Mouse (Mus musculus): ENCODE measurements around the gene Praf2. TPM values are rescaled to one million over a fixed set of nuclear protein-coding genes. Genes with fewer than 3 reads are reported as not detected.
"Not testable (repeated sequence)": the region's sequence is repeated elsewhere in the genome, so short reads cannot be mapped to it uniquely, and the experiment has no call there.

The Praf2 gene
- total RNA-seq, 2 experiments from 2014 or later: 8.5 to 12.5 TPM

DNA sequence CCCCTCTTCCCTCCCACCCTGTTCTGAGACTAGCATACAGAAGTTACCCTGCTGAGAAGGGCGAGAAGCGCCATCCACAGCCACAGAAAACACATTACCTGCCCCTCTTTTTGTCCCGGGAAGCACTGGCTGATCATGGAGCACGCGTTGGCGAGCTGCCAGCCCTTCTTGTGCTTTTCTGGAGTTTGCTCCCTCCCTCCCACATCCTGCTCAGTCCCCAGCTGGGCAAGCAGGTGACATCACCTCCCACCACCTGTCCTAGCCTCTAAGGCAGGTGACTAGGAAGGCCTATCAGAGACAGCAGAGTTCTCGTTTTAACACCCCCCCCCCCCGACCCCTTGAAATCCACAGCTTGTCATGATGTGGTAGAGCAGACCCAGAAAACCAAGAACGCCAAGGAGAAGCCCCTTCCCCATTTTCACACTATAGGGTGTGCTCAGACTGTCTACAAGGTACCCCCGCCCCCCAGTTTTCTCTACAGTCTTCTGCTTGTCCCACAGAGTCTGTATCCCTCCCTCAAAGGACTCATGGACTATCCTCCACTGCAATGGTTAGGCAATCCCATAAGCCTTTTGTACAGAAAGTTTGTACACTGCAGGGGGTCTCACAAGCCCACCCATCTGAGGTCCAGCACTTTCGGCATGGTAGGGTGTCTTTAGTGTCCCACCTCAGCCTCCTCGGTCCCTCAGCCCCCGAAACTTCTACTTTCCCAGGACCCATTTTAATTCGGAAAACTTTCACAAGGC lies 11.3 kb downstream of the Praf2 start:
- DNase-seq: no peak

DNA sequence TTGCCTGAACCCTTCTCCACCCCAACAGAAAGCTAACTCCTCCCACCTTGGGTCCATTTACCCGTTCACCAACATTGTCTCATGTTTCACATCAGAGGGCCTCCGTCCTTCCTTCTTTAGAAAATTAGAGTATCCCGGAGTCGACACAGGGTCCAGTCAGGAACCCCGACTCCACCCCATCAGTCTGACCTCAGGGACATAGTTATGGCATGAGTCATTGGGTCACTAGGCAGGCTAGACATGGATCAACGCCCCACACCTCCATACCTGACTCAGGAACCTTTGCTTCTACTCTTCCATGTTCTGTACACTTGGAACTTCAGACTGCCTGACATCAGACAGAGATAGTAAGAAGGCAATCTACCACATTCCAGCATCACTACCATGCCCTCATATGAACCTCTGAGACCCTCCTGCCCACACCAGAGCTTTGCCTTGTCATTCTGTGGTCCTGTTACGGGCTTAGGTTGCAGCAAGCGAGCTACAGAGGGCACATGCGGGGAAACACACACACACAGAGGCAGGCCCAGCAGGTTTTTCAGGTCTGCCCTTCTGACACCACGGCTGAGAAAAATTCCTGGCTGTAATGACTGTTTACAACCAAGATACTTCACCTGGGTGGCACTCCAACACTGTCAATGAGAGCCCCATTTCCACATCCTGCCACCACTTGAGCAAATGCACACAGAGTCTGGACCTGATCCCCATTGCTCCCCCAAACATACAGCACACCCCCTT lies 12.0 kb downstream of the Praf2 start:
- DNase-seq: no peak

DNA sequence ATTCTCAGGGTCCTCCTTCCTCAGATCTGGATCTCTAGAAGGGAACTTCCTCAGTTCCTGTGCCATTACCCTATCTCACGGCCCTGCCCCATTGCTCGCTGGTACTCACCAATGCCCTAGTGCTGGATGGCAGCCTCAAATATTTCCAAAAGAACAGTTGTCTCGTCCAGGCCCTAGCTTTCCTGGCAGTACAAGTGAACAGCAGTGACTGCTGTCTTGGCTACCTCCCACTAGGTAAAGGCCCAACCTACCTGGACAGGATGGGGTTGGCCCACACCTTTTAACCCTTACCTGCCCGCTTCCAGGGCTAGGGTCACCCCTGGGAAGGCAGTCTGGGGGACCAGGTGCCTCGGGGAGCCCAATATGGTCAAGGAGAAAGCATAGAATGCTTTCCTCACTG lies 12.9 kb downstream of the Praf2 start:
- no peak for DNase-seq

DNA sequence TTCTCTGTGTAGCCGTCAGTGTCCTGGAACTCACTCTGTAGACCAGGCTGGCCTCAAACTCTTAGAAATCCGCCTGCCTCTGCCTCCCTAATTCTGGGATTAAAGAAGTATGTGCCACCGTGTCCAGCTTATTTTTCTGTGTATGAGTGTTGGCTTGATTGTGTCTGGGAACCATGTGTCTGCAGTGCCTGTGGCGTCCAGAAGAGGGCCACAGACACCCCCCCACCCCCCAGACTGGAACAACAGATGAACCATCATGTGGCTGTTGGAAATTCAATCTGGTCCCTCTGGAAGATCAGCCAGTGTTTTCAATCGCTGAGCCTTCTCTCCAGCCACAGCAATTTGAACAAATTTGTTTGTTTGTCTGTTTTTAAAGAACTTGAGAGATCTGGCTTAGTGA lies 15.2 kb downstream of the Praf2 start:
- DNase-seq: no peak

DNA sequence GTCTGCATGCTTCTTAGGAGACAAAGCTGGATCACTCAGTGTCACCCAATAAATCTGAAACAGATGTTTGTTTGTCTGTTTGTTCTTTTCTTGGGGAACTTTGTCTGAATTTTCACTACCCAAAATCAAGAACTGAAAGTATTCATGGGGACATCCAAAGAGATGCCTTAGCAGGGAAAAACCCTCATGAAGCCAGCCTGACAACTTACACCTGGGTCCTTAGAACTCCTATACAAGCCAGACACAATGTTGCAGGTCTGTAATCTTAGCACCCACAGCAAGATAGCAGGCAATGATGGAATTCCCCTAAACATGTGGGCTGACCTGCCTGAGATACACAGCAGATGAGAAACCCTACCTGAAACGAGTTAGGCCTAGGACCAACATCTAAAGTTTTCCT lies 16.7 kb downstream of the Praf2 start:
- DNase-seq: no peak

DNA sequence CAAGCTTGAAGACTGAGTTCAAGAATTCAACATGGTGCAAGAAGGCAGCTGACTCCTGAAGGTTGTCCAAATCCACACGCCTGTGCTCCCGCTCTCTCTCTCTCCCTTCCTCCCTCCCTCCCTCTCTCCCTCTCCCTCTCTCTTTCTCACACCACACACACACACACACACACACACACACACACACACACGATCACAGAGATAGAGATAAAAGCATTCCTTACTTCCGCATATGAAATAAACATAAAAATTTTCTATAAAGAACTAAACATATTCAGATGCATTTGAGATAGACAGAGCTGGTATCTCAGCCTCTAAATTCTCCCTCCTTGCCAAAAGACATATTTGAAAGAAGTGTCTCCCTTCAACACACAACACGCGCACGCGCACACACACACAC lies 17.2 kb downstream of the Praf2 start:
- no peak for DNase-seq

DNA sequence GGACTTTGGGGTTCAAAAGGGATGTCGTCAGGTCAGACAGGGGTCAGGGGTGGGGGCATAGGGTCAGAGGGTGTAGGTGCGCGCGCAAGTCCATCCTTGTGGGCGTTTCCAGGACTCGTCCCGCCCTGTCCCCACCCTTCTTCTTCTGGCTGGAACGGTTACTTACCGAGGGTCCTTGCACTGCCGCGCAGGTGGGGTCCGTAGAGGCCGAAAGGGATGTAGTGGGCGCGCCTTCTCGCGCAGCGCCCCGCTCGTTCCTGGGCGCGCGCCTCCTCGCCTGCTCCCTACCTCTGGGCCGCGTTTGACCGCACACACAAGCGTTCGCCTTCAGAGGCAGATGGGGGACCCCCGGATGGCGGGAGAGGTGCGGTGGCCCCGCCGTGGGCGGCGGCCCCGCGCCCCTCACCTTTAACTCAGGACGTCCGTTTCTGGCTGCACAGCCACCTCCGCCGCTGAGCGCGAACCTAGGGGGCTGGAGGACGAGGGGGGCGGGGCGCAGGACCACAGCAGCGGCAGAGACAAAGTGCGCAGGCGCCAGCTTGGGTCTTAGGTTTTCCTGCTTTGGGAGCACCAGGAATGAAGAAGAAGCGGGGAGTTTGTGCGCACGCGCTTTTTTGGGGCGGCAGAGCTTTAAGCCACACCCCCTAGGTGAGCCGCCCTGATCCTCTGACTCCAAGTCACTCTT lies 22.3 kb downstream of the Praf2 start, which contains the start of gene Ccdc120:
Ccdc120 (minus strand) TSS at position 474 of the 685 bp plus-strand sequence.
- peak; percentile 49 for DNase-seq

DNA sequence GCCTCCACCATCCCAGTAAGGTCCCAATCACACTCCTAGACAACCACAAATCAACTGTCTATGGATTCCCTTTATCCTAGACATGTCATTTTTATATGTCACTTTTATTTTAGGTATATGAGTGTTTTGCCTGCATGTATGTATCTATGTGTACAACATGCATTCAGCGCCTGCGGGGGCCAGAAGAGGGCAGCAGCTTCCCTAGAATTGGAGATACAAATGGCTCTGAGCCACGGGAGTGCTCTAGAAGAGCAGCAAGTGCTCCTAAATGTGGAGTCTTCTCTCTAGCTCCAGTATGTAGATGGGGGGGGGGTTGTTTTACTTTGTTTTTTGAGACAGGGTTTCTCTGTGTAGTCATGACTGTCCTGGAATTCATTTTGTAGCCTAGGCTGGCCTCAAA lies 25.4 kb downstream of the Praf2 start:
- DNase-seq: not testable (repeated sequence)

DNA sequence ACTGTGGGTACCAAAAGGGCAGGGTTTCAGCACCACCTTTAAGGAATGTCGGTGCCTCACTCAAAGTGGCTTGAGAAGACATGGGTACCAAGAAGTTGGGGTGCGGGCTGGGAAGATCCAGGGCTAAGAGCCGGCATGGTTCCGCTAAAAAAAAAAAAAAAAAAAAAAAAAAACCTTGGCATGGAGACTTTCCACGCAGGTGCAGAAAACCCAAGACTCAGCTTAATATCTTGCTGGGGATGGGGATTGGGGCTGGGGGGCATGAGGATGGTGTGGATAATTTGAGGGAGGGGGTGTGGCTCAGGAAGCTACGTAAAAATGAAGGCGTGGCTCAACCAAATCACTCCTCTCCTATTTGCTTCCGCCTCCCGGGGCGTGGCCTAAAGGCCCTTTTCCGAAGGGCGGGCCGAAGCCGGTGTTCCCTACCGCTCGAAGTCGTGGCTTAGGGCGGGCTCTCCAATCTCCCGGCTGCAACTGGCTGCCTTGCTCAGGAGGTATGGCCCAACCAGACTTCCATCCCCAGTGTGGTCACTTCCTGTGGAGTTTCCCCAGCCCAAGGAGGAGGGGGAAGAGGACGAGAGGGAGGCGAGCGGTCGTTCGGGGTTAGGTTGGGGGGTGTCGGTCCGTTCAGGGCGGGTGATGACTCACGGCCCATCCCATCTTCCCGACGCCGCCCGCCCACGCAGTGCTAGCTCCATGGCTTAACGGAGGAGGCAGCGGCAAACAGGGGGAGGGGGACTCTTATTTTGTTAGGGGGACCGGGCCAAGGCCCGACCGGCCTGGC lies 34.1 kb downstream of the Praf2 start, which contains the start of gene Tfe3:
Tfe3 (plus strand) TSS at position 424 of the 784 bp plus-strand sequence.
- peak; percentile 78 for DNase-seq

DNA sequence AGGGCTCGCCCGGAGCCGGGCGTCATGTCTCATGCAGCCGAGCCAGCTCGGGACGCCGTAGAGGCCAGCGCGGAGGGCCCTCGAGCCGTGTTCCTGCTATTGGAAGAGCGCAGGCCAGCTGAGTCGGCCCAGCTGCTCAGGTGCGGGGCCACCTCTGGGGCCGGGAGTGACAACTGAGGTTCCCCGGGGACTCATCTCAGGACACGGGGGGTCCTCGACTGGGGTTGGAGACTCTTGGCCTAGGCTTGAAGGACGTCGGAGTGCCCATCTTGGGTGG lies 34.6 kb downstream of the Praf2 start:
- no peak for DNase-seq

DNA sequence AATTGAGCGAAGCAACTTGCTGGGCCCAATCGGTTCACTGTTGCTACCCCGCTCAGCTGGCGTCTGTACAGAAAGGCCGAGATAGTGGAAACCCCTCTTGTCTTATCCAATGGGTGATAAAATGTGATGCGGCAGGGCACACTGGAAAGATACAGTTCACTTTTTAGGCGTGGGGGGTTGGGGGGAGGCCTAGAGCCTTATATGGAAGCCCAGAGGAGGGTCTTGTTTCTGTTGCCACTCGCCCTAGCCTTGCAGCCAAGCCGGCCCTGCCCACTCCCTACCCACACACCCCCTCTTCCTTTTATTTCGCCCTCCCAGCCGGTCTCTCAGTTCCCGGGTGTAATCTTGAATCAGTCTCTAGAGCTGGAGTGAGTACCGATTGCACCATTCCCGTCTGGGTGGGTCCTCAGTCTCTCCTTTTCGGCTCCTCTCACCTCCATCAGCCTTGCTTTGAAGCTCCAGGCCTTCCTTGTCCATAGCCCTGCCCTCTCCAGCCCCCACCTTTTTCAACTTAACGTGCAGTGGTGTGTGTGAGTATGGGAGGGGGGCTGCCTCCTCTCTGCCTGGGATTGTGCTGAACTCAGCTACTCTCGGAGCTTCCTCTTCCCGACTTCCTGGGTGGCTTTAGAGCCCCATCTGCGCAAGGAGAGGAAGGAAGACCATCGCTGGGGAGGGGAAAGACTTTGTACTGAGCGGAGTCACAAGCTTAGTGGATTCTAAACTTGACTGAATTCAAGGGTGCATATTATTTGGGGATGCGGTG lies 35.6 kb downstream of the Praf2 start:
- peak; percentile 8 for DNase-seq

DNA sequence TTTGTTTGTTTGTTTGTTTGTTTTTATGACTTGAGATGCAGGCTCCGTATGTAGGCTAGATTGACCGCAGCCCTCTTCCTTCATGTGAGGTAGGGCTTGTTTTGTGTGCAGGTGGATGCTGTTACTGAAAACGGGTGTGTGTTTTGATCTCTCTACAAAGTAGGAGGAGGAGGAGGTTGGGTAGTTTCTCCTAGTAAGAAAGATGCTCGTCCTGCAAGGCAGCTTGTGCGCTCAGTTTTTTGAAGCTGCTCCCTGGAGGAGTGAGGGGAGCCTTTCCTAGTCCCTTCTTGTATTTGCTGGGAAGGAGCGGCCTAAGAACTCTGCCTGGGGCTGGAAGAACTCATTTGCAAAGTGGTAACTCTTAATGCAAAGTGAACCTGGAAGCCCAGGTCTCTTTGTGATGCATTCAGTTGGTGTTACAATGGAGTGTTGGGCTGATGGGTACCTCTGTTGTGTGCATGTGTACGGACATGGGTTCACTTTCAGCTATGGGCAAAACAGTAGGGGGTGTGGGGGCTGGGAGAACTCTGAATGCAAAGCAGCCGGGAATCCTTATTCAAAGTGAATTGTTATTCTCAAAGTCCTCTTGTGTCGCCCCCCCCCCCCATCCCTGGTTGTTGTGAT lies 36.5 kb downstream of the Praf2 start:
- DNase-seq: no peak

DNA sequence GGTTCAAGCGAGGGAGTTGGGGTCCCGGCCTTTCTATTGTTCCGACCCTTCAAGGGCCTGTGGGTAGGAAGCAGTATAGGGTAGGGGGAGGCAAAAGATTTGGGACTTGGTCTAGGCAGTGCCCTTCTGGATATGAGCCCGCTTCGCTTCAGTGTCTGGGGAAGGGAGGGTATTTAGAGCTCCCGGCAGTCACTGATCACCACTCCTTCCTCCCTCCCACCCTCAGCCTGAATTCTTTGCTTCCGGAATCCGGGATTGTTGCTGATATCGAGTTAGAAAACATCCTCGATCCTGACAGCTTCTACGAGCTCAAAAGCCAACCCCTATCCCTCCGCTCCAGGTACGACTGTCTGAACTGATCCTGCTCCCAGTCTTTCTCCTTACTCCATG lies 37.0 kb downstream of the Praf2 start:
- DNase-seq: no peak

DNA sequence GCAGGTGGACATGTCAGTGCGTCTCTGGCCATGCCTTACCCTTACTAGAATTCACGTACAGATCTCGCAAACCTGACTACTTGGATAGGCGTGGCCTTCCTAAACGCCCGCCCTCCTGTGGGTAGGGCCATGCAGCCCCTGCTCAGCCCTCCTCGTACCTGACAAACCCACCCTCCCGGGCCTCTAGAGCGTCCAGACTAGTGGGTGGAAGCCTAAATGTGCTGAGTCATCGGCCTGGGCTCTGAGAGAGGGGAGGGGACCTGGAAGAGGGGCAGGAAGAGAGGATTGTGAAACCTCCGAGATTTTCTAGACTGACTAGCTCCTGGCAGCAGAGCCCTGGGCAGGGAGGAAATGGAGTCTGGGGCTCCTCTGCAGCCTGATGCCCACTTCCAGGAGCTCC lies 37.5 kb downstream of the Praf2 start:
- no peak for DNase-seq

DNA sequence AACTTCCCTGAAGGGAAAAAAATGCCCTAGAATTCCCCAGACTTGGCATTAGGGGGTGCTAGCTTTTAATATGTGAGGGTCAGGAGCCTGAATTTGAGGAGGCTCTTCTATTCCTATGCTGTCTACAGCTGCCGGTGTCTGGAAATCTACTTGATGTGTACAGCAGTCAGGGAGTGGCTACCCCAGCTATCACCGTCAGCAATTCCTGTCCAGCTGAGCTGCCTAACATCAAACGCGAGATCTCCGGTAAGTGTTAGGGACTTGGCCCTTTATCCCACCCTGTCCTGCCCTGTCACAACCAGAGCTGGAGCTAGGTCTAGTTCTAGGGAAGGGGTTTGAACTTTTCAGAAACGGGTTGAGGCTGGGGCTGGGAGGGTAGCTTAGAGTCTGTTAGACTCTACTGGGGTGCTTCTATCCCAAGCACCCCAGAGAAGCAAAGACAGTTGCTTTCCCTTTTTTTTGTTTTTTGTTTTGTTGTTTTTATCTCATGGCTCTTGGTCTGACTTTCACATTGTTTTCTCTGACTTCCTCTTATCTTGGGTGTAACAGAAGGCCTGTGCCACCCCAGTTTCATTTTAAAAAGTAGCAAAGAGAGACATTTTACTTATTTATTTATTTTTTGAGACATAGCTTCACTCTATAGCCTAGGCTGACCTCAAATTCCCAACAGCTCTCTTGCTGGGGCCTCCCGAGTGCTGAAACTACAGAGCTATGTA lies 41.2 kb downstream of the Praf2 start:
- no peak for DNase-seq

DNA sequence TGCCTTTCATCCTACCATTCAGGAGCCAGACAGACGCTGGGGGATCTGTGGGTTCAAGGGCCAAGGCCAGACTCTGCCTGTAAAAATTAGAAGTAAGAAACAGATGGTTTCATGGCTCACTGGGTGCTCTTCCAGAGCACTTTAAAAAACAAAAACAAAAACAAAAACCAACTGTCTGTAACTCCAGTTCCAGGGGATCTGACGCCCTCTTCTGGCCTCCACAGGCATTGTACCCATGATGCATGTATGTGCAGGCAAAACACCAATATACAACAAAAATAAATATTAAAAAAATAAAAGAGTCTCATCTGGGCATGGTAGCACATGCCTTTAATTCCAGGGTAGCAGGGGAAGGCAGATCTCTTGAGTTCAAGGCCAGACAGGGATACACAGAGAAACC lies 44.5 kb downstream of the Praf2 start:
- DNase-seq: no peak

DNA sequence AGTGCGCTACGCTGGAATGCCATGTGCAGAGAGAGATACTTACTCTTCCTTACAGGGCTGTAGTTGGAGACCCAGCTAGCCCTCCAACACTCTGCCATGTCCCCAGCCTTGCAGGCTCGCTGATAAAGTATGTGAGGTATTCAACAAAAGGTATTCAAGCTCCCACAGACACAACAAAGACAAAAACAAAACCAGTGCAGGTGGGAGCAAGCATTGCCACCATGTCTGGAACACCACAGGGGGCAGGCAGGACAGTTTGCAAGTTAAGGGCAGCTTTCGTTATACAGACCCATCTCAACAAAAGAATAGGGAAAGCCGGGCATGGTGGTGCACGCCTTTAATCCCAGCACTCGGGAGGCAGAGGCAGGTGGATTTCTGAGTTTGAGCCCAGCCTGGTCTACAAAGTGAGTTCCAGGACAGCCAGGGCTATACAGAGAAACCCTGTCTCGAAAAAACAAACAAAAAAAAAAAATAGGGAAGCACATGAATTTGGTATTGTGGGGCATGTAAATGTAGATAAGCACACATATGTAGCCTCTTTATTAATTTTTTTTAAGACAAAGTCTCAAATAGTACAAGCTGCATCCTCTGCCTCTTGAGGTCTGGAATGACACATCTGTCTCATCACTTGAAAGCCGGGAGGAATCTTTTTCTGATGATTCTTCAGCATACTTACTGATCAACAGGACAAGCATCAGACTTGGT lies 47.4 kb downstream of the Praf2 start:
- DNase-seq: no peak

DNA sequence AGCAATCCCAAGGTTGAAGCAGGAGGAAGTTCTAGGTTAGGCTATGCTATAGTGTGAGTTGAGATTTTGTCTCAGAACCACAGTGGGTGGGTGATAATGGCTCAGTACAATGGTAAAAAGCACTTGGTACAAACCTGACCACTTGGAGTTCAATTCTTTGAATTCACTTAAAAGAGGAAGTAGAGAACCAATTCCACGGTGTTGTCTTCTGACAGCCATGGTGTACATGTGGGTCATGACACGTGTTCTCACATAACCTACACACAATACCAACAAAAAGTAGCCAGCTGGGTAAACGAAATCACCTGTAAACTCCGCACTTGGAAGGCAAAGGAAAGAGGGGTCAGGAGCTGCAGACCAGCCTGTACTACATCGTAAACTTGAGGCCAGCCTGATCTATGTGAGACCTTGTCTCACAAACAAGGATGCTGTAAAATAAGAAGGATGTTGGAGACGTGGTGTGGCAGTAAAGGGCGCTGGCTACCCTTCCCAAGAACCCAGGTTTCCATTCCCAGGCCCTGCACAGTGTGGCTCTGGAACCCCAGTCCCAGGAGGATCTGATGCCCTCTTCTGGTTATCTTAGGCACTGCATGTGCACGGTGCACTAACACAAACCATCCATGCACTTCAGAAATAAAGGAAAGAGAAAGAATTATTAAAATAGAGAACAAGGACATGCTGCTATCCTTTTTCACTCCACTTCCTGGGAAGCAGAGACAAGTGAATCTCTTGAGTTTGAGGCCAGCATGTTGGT lies 48.3 kb downstream of the Praf2 start:
- DNase-seq: peak; percentile 51
